Mouse (Mus musculus) midbrain, embryonic 16.5 days (tissue): ENCODE measurements at regions not wholly inside any gene's neighbourhood (a gene's known extent, or its start where the extent isn't known, plus 50 kb on each side); places are given as distances from the start of the nearest gene placed in this dataset.

Experiments used
- ATAC-seq: fragments of 200-750 bp; cut with Nextera tagmentation; 2 replicates; pipeline ENCODE4 v1.8.0; 2017; ENCODE audit warnings: moderate TSS enrichment
- H3K27ac ChIP-seq: fragments of 300-500 bp; sonication (generic); 2 replicates; pipeline ENCODE4 v1.5.1; 2014; ENCODE audit warnings: mild to moderate bottlenecking, low read length, mixed read lengths
- H3K27me3 ChIP-seq: fragments of 300-500 bp; sonication (generic); 2 replicates; pipeline ENCODE4 v1.6.1; 2014; ENCODE audit warnings: low read depth, low read length, mixed read lengths; ENCODE audit not compliant: control insufficient read depth, insufficient read depth
- H3K36me3 ChIP-seq: fragments of 300-500 bp; sonication (generic); 2 replicates; pipeline ENCODE4 v1.6.1; 2014; ENCODE audit warnings: mild to moderate bottlenecking, low read length, moderate library complexity, mixed read lengths; ENCODE audit not compliant: control insufficient read depth, insufficient read depth
- H3K4me1 ChIP-seq: fragments of 300-500 bp; sonication (generic); 2 replicates; pipeline ENCODE4 v1.6.1; 2014; ENCODE audit warnings: mild to moderate bottlenecking, low read length, mixed read lengths; ENCODE audit not compliant: control insufficient read depth, insufficient read depth
- H3K4me2 ChIP-seq: fragments of 300-500 bp; sonication (generic); 2 replicates; pipeline ENCODE4 v1.6.1; 2014; ENCODE audit warnings: mild to moderate bottlenecking, low read length, mixed read lengths
- H3K4me3 ChIP-seq: fragments of 300-500 bp; sonication (generic); 2 replicates; pipeline ENCODE4 v1.5.1; 2014; ENCODE audit warnings: low read depth, mild to moderate bottlenecking, low read length, moderate library complexity, mixed read lengths
- H3K9ac ChIP-seq: fragments of 300-500 bp; sonication (generic); 2 replicates; pipeline ENCODE4 v1.6.1; 2014; ENCODE audit warnings: low read depth, low read length, mixed read lengths
- H3K9me3 ChIP-seq: fragments of 300-500 bp; sonication (generic); replicated peaks from 2 replicates; pipeline ENCODE4 v1.6.1; 2014; ENCODE audit warnings: mild to moderate bottlenecking, low read length, mixed read lengths; ENCODE audit not compliant: control insufficient read depth, poor library complexity, severe bottlenecking
- WGBS: fragments of 180-500 bp; shearing (Covaris S2); extraction: QIAGEN DNeasy Blood & Tissue Kit; methylation state at CpG from one replicate; pipeline ENCODE4 v1.1.7; 2014; 5-methylcytosine and 5-hydroxymethylcytosine counted together

DNA sequence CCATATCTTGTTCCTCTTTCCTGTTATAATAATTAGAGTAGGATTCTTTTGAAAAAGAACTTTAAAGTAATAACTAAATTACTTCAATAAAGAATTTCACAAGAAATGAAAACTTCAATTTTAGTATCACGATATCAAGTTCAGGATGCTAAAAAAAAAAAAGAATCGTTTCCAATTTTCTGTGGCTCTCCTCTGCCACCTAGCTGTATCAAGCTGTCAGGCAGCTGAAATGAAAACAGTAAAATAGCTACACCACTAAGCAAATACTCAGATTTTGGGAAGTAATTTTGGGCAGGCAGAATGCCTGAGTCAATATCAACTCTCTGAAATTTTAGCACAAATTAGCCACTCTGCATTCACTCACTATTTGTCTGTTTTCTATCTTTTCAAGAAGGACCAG is 694.5 kb upstream of the Arrdc3 start:
- no peak overlapping the region for H3K4me3 ChIP-seq
- no peak overlapping the region for H3K27ac ChIP-seq
- no peaks in the 10 kb centered on the region for H3K36me3 ChIP-seq
- 89% methylated on average over 2 of the region's 2 CpGs for WGBS
- ATAC-seq = no peak
- H3K27me3 ChIP-seq = no peaks in the 10 kb centered on the region
- no peak overlapping the region for H3K4me2 ChIP-seq
- H3K9ac ChIP-seq = no peak overlapping the region
- H3K4me1 ChIP-seq = no peaks in the 10 kb centered on the region
- H3K9me3 ChIP-seq = no peaks in the 10 kb centered on the region

DNA sequence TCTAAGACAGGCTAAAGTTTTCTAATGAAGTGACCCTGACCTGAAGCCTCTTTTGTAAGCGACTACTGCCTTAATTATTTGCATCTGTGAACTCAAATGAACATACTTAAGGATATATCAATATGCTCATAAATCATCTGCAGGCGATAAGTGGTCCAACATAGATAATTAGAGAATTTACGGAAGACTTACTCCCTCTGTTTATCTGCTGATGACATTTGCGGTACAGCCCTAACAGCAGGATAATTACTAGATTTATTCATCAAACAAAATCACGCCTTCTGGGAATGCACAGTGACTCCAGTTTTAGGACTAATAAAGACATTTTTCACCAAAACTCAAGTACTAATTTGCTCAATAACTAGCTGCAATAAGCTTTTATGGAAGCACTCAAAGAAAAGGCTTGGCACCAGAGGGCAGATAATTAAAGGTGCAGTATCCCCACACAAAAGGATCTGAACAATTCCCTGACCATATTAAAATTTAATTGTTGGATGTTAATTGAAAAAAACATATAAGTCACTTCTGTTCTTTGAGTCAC is 688.0 kb upstream of the Arrdc3 start:
- Histone ChIP-seq H3K4me3 (no peak overlapping the region), H3K36me3 (no peaks in the 10 kb centered on the region), H3K9ac (no peak overlapping the region), H3K27me3 (no peaks in the 10 kb centered on the region), H3K4me1 (no peaks in the 10 kb centered on the region), H3K4me2 (no peak overlapping the region), H3K27ac (no peak overlapping the region), H3K9me3 (no peaks in the 10 kb centered on the region)
- ATAC-seq = no peak
- 34% methylated on average over 5 of the region's 5 CpGs for WGBS

DNA sequence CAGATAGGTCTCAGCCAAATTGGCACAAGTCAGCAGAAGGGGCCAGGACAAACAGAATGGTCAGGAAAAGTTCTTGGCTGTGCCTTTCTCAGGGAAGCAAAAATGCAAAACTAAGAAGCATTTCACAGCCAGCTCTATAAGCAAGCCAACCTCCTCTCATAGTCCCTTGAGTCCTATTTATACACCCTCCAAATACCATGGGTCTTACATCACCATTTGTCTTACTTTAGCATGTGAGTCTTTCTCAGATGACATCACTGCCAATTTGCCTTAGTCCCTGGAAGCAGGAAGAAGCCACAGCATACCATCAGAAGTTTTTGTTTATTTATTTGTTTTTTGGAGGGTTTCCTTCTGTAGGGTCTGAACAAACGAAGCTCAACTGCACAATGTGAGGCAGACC is 659.1 kb upstream of the Arrdc3 start:
- H3K27ac ChIP-seq = no peak overlapping the region
- H3K9ac ChIP-seq = no peak overlapping the region
- H3K36me3 ChIP-seq = no peaks in the 10 kb centered on the region
- H3K4me1 ChIP-seq = no peaks in the 10 kb centered on the region
- no peak for ATAC-seq
- no peak overlapping the region for H3K4me3 ChIP-seq
- H3K27me3 ChIP-seq = no peaks in the 10 kb centered on the region
- H3K4me2 ChIP-seq = no peak overlapping the region
- 79% methylated on average over 1 of the region's 1 CpGs for WGBS
- H3K9me3 ChIP-seq = no peaks in the 10 kb centered on the region

DNA sequence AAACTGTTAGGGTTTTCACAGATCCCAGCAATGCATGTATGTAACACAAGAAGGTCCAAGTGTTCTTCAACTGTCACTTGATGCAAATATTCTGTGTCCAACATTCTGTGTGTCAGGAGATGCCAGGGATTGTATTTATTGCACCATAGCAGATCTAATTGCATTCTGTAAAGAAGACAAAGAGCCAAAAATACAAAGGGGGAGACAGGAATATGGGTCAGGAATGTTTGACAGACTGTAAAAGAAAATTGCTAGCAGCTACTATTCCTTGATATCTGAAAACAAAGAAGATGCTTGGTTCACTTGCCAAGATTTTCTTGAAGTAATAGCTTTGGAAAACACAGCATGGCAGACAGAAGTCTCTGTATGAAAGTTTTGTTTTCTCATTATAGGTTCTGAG is 651.8 kb upstream of the Arrdc3 start:
- H3K27me3 ChIP-seq = no peaks in the 10 kb centered on the region
- no peaks in the 10 kb centered on the region for H3K9me3 ChIP-seq
- no peaks in the 10 kb centered on the region for H3K36me3 ChIP-seq
- H3K4me2 ChIP-seq = no peak overlapping the region
- no peaks in the 10 kb centered on the region for H3K4me1 ChIP-seq
- no peak overlapping the region for H3K9ac ChIP-seq
- ATAC-seq = no peak
- H3K27ac ChIP-seq = no peak overlapping the region
- no peak overlapping the region for H3K4me3 ChIP-seq

DNA sequence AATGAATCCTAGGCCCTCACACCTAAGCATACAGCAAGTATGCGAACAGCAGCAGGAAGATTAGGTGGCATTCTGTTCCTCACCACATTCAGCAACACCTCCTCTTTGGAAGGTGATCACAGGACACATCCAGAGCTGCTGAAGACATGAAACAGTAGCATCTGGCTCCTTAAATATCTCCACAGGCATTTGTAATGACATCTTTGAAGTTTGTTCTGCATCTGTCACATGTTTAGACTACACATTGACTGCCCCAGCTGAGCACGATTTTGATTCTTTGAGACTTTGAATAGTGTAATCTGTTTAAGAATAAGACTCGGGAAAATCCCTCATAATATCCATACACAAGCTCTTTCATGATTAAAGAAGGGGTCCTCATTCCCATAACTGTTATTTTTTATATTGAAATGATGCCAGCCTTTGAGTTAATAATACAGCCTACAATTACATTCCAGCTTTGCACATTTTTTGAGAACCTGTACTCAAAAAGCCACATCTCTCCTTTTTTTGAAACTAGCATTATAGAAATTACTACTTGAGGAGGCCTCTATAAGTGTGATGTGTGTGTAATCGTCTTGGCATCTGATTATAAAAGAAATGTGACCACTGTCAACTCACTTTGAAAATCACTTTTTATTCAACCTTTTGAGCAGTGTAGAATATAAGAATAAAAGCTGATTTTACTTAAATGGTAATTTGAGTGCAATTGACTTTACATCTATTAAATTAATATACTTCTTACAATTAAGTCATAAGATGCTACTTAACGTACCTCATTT is 647.7 kb upstream of the Arrdc3 start:
- peak; percentile 72; the same call in 1 of the 2 replicates for ATAC-seq
- no peaks in the 10 kb centered on the region for H3K27me3 ChIP-seq
- H3K4me1 ChIP-seq = no peaks in the 10 kb centered on the region
- no peak overlapping the region for H3K27ac ChIP-seq
- no peak overlapping the region for H3K9ac ChIP-seq
- H3K4me2 ChIP-seq = no peak overlapping the region
- H3K9me3 ChIP-seq = no peaks in the 10 kb centered on the region
- 39% methylated on average over 5 of the region's 5 CpGs for WGBS
- no peaks in the 10 kb centered on the region for H3K36me3 ChIP-seq
- H3K4me3 ChIP-seq = no peak overlapping the region

DNA sequence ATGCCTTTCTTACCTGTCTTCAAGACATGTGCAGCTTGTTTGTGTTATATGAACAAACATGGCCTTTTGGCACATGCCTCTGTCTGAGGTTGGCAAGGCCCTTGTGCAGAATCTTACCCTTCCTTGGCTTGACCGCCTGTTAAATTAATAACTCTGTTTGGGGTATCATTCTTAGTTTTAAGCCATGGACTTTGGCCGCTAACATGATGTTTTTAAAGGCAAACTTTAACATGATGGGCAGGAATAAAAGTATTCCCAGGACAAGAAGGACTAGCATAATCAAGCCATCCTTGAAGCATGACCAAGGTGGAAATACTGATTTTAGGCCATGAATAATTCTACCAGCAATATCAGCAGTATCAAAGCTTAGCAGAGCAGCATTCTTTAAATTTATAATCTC is 620.4 kb upstream of the Arrdc3 start:
- Histone ChIP-seq H3K4me1 (no peaks in the 10 kb centered on the region), H3K27me3 (no peaks in the 10 kb centered on the region), H3K27ac (no peak overlapping the region), H3K9ac (no peak overlapping the region), H3K36me3 (no peaks in the 10 kb centered on the region), H3K4me2 (no peak overlapping the region), H3K4me3 (no peak overlapping the region), H3K9me3 (no peaks in the 10 kb centered on the region)
- no peak for ATAC-seq
- 95% methylated on average over 2 of the region's 2 CpGs for WGBS

DNA sequence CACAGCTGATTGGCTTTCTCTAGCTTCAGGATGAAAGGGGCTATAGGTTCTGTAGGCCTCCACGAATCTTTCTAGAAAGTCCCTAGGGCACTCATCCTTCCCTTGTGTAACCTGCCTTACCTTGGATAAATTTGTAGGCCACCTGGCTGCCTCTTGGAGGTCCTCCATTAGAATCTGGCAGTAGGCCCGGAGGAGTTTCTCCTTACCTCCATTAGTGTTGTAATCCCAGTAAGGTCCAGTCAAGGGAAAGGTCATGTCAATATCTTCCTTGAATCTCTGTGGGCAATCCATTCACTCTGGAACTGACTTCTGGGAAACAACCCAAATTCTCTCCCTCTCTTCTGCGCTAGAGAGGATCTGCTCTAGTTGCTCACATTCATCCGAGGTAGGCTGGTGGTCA is 616.1 kb upstream of the Arrdc3 start:
- no peaks in the 10 kb centered on the region for H3K27me3 ChIP-seq
- H3K9me3 ChIP-seq = no peaks in the 10 kb centered on the region
- no peaks in the 10 kb centered on the region for H3K4me1 ChIP-seq
- no peak overlapping the region for H3K27ac ChIP-seq
- H3K36me3 ChIP-seq = no peaks in the 10 kb centered on the region
- no peak overlapping the region for H3K4me2 ChIP-seq
- no peak overlapping the region for H3K4me3 ChIP-seq
- WGBS = 84% methylated on average over 4 of the region's 4 CpGs
- no peak overlapping the region for H3K9ac ChIP-seq
- ATAC-seq = no peak

DNA sequence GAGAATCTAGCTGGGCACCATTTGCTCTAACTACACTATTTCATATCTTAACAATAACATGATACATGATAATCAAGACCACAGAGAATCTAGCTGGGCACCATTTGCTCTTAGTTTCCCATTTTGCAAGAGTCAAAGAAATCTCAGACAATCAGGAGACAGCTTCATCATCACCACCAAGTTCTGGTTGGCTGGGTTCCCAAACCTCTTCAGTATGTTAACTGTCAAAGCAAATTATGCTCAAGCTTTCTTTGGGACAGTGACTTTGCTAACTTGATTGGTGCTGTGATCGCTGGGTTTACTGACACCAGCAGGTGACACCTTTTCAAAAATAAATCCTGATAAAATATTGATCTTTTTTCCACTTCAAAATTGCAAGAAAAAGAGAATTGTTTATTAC is 609.2 kb upstream of the Arrdc3 start:
- no peak overlapping the region for H3K4me3 ChIP-seq
- H3K36me3 ChIP-seq = no peaks in the 10 kb centered on the region
- 47% methylated on average over 1 of the region's 1 CpGs for WGBS
- no peak overlapping the region for H3K9ac ChIP-seq
- ATAC-seq = no peak
- no peak overlapping the region for H3K4me2 ChIP-seq
- no peaks in the 10 kb centered on the region for H3K27me3 ChIP-seq
- no peaks in the 10 kb centered on the region for H3K9me3 ChIP-seq
- H3K27ac ChIP-seq = no peak overlapping the region
- no peaks in the 10 kb centered on the region for H3K4me1 ChIP-seq

DNA sequence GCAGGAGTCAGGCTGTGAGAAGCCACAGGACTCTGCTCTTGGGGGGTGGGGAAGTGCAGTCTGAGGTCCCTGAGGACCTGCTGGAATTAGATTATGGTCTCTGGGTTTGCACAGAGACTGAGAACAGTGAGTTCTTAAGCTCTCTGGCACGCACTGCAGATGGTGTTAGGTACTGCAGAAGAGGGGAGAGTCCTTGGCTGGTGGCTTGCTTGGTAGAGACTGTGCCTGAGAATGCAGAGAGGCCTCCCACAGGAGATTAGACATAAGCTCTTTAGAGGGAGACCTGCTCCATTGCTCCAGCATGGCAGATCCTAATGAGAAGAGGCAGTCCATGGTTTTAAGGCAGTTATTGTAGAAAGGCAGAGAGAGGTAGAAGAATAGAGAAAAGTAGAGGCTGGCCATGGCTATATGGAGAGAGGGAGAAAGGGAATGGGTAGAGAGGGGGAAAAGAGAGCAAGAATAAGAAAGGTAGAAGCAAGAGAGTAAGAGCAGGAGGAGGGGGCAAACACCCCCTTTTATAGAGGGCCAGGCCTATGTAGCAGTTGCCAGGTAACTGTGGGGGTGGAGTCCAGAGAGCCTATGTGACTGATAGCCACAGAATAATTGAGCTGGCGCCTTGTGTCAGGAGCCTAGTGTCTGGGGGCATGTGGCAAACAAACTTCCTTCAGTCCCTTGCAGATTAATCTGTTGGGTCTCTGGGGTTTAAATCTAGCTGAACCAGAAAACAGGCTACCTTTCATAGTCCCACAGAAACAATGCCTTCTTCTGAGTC is 591.3 kb upstream of the Arrdc3 start:
- no peak overlapping the region for H3K27ac ChIP-seq
- no peaks in the 10 kb centered on the region for H3K9me3 ChIP-seq
- ATAC-seq = no peak
- no peak overlapping the region for H3K4me3 ChIP-seq
- no peaks in the 10 kb centered on the region for H3K36me3 ChIP-seq
- no peaks in the 10 kb centered on the region for H3K4me1 ChIP-seq
- WGBS = 25% methylated on average over 2 of the region's 2 CpGs
- no peaks in the 10 kb centered on the region for H3K27me3 ChIP-seq
- H3K9ac ChIP-seq = no peak overlapping the region
- no peak overlapping the region for H3K4me2 ChIP-seq
